9 mouse cellular contexts compared by ENCODE assay signal in genomic region chr2:69613237-69613636, GRCm38 (mm10). TPM values are rescaled to one million over a fixed set of nuclear protein-coding genes. Genes with fewer than 3 reads are reported as not detected.
DNase-seq lines count a peak whose midpoint lies in the region; ATAC-seq and TF ChIP-seq lines count a peak whose summit lies in the region.
"Had no signal": no experiment of that assay in that cellular context is flagged by ENCODE, and none has a peak within 500 bp of the region (broad histone marks: within the 10 kb centered on the region; RNA-seq: fewer than 3 reads in every experiment).

No protein-coding gene starts in this region.

- ATAC-seq in heart, embryonic 12.5 days (ENCODE audit: insufficient number of reproducible peaks, low FRiP score): peak; percentile 57; the same call in 1 of the 2 replicates
- ATAC-seq in CD4-positive, CD25-positive, alpha-beta regulatory T cell, adult 4 months: peak; percentile 51
- no peak for ATAC-seq in liver, embryonic 12.5 days
- ATAC-seq in cerebellum, adult (ENCODE audit: insufficient number of reproducible peaks, low FRiP score, low TSS enrichment): no peak

- WGBS in heart, embryonic 12.5 days: 58% methylated on average over 4 of the region's 4 CpGs
- WGBS in liver, embryonic 12.5 days (ENCODE audit: insufficient replicate concordance): 30% methylated on average over 4 of the region's 4 CpGs

- H3K9me3 ChIP-seq in heart, embryonic 12.5 days (replicated peaks): no peaks in the 10 kb centered on the region
- no peaks in the 10 kb centered on the region for H3K9me3 ChIP-seq in liver, embryonic 12.5 days (replicated peaks)
- H3K9me3 ChIP-seq: embryonic facial prominence, embryonic 15.5 days had no signal

- no peak for TF ChIP-seq CTCF in left cerebral cortex, adult 2 months (IDR thresholded peaks at IDR 0.05)

- H3K4me1 ChIP-seq in heart, embryonic 12.5 days (replicated peaks): peaks cover 7% of the 10 kb centered on the region
- H3K4me1 ChIP-seq in liver, embryonic 12.5 days: peaks cover 9% of the 10 kb centered on the region
- H3K4me1 ChIP-seq: embryonic facial prominence, embryonic 15.5 days had no signal

- H3K9ac ChIP-seq in heart, embryonic 12.5 days: no peak overlapping the region
- H3K9ac ChIP-seq in liver, embryonic 12.5 days: no peak overlapping the region
- H3K9ac ChIP-seq: embryonic facial prominence, embryonic 15.5 days had no signal

- DNase-seq in heart, adult 8-10 months (ENCODE audit: low spot score): no peak
- peak; percentile 59 for DNase-seq in embryo, embryonic 10 days (ENCODE audit: low spot score)
- no peak for DNase-seq in left cerebral cortex, adult 2 months (ENCODE audit: extremely low spot score in 1 of 2, low spot score in 2 of 2)
- DNase-seq in left cerebral cortex, postnatal 14 days (ENCODE audit: low spot score in 2 of 2): no peak

- H3K27ac ChIP-seq in heart, embryonic 12.5 days (ENCODE audit: poor library complexity, severe bottlenecking): no peak overlapping the region
- no peak overlapping the region for H3K27ac ChIP-seq in liver, embryonic 12.5 days
- H3K27ac ChIP-seq in left cerebral cortex, adult 2 months: no peak overlapping the region
- H3K27ac ChIP-seq: embryonic facial prominence, embryonic 15.5 days had no signal

- intact Hi-C loops in left cerebral cortex, adult 2 months (cut with DNase I): no loop called here
- intact Hi-C loops in left cerebral cortex, postnatal 14 days (cut with DNase I): no loop called here

- no peaks in the 10 kb centered on the region for H3K36me3 ChIP-seq in heart, embryonic 12.5 days
- no peaks in the 10 kb centered on the region for H3K36me3 ChIP-seq in liver, embryonic 12.5 days
- H3K36me3 ChIP-seq: embryonic facial prominence, embryonic 15.5 days had no signal

- no peak overlapping the region for H3K4me3 ChIP-seq in heart, embryonic 12.5 days
- no peak overlapping the region for H3K4me3 ChIP-seq in liver, embryonic 12.5 days
- H3K4me3 ChIP-seq in left cerebral cortex, adult 2 months: no peak overlapping the region
- H3K4me3 ChIP-seq: embryonic facial prominence, embryonic 15.5 days had no signal

- H3K4me2 ChIP-seq in heart, embryonic 12.5 days: no peak overlapping the region
- 0 out of 2 replicates have a peak overlapping the region, but pooled peaks have one; percentile 5 for H3K4me2 ChIP-seq in liver, embryonic 12.5 days
- H3K4me2 ChIP-seq: embryonic facial prominence, embryonic 15.5 days had no signal

- H3K27me3 ChIP-seq in heart, embryonic 12.5 days (replicated peaks): 0 out of 2 replicates have a peak, but pooled peaks cover 3% of the 10 kb centered on the region
- H3K27me3 ChIP-seq in liver, embryonic 12.5 days (replicated peaks): peaks cover 8% of the 10 kb centered on the region; the same call in 1 of the 2 replicates
- H3K27me3 ChIP-seq: embryonic facial prominence, embryonic 15.5 days had no signal

RNA-seq across cellular contexts. Expression of gene Lrp2, which starts 27.4 kb away (rescaled TPM):
- 0.74 and 0.78 TPM in 2 replicates for polyA plus RNA-seq in heart, embryonic 12.5 days (2016; fragmentation: Nextera tagmentation; extraction: Ambion mirVana)
- total RNA-seq in heart, adult 8-10 months (2022): 1 to 10 TPM in 3 of 4 experiments, under 1 TPM in 1; 0.57 to 1.6 (median 1.1) TPM
- polyA plus RNA-seq in CD4-positive, CD25-positive, alpha-beta regulatory T cell, adult 4 months (2017; shearing (Covaris generic)): under 1 TPM in 1 of 2 experiments, not detected in 1; 0.01 TPM
- polyA plus RNA-seq in liver, embryonic 12.5 days (2016; fragmentation: Nextera tagmentation; extraction: Ambion mirVana): 0.10 and 0.29 TPM in 2 replicates
- under 1 TPM; 0.07 TPM for total RNA-seq in left cerebral cortex, adult 2 months (2021)
- total RNA-seq in left cerebral cortex, postnatal 14 days (2021): under 1 TPM; 0.09 to 0.17 TPM

RNA-seq across cellular contexts. Expression of gene Bbs5, which starts 33.7 kb away (rescaled TPM):
- 13.1 and 16.8 TPM in 2 replicates for polyA plus RNA-seq in heart, embryonic 12.5 days (2016; fragmentation: Nextera tagmentation; extraction: Ambion mirVana)
- 1 to 10 TPM; 3.6 to 4.7 (median 4.3) TPM for total RNA-seq in heart, adult 8-10 months (2022)
- 1 to 10 TPM in 1 of 2 experiments, under 1 TPM in 1; 0.91 to 2.3 TPM for polyA plus RNA-seq in CD4-positive, CD25-positive, alpha-beta regulatory T cell, adult 4 months (2017; shearing (Covaris generic))
- 4.9 and 6.8 TPM in 2 replicates for polyA plus RNA-seq in liver, embryonic 12.5 days (2016; fragmentation: Nextera tagmentation; extraction: Ambion mirVana)
- 10 to 100 TPM; 23.5 to 28.4 TPM for total RNA-seq in left cerebral cortex, adult 2 months (2021)
- total RNA-seq in left cerebral cortex, postnatal 14 days (2021): 10 to 100 TPM; 25.9 to 29.4 TPM

RNA-seq across cellular contexts. Expression of gene Klhl41, which starts 56.7 kb away (rescaled TPM):
- 16.6 and 17.3 TPM in 2 replicates for polyA plus RNA-seq in heart, embryonic 12.5 days (2016; fragmentation: Nextera tagmentation; extraction: Ambion mirVana)
- total RNA-seq in heart, adult 8-10 months (2022): 10 to 100 TPM; 85.6 to 96.6 (median 88.1) TPM
- polyA plus RNA-seq in CD4-positive, CD25-positive, alpha-beta regulatory T cell, adult 4 months (2017; shearing (Covaris generic)): under 1 TPM in 1 of 2 experiments, not detected in 1; 0.12 TPM
- polyA plus RNA-seq in liver, embryonic 12.5 days (2016; fragmentation: Nextera tagmentation; extraction: Ambion mirVana): 0.13 and 0.39 TPM in 2 replicates
- under 1 TPM; 0.75 to 0.84 TPM for total RNA-seq in left cerebral cortex, adult 2 months (2021)
- 1 to 10 TPM; 1.6 to 1.9 TPM for total RNA-seq in left cerebral cortex, postnatal 14 days (2021)

Comparison
In these comparisons a context has a peak if more than half of its experiments do, and no peak if none do; other contexts are left out.
1. ATAC-seq: peak in heart, embryonic 12.5 days (single experiment) and CD4-positive, CD25-positive, alpha-beta regulatory T cell, adult 4 months (single experiment); none in liver, embryonic 12.5 days (single experiment) and cerebellum, adult (single experiment).
2. RNA of gene Bbs5, which starts 33.7 kb away (total RNA-seq): 25.9 to 29.4 TPM in left cerebral cortex, postnatal 14 days and 23.5 to 28.4 TPM in left cerebral cortex, adult 2 months; 3.6 to 4.7 TPM in heart, adult 8-10 months; every median in the first group is over 4 times any median in the second.
3. RNA of gene Klhl41, which starts 56.7 kb away (total RNA-seq): 85.6 to 96.6 TPM in heart, adult 8-10 months; 1.6 to 1.9 TPM in left cerebral cortex, postnatal 14 days and 0.75 to 0.84 TPM in left cerebral cortex, adult 2 months; every median in the first group is over 10 times any median in the second.